Mouse (Mus musculus) ES-E14 (cell line): ENCODE measurements around the gene Rffl.

ENCODE experiments used
- CHD2 ChIP-seq: IDR thresholded peaks from 2 replicates; pipeline ENCODE4 v1.6.1; 2014; ENCODE audit warnings: mild to moderate bottlenecking, low read depth, low read length, inconsistent platforms
- HCFC1 ChIP-seq: IDR thresholded peaks from 2 replicates; pipeline ENCODE4 v1.6.1; 2012; ENCODE audit warnings: low read length, inconsistent platforms, borderline replicate concordance; ENCODE audit not compliant: insufficient read depth
- MAFK ChIP-seq: IDR thresholded peaks from 2 replicates; pipeline ENCODE4 v1.6.1; 2014; ENCODE audit warnings: mild to moderate bottlenecking, low read depth, low read length, inconsistent platforms; ENCODE audit not compliant: insufficient read depth
- ZC3H11A ChIP-seq: IDR thresholded peaks from 2 replicates; pipeline ENCODE4 v1.6.1; 2012; ENCODE audit warnings: low read depth, mild to moderate bottlenecking, inconsistent platforms, low read length, borderline replicate concordance
- ZNF384 ChIP-seq: IDR thresholded peaks from 2 replicates; pipeline ENCODE4 v1.6.1; 2012; ENCODE audit warnings: low read depth, low read length, inconsistent platforms

DNA sequence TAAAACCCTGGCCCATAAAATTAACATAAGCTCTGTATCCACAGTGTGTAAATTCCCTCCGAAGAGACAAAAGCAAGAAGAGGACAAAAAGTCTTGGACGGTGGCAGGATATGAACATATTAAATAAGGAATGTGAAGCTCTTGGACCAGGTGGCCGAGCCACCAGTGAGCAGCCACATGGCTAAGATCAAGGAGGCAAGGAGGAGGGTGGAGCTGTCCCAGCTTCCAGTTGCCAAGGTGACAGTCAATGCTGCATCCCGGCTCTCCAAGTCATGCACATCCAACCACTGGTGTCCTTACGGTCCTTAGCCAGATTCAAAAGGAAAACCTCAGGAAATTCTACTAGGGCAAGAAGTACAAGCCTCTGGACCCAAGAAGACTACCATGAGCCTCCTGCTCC is 32.5 kb downstream of the Rffl start:
- TF ChIP-seq HCFC1 (no peak), MAFK (no peak), ZC3H11A (no peak), CHD2 (no peak), ZNF384 (no peak)
